In genomic region chrX:142966008-142966966, GRCm38 (mm10) we compare ENCODE assay signal across 8 mouse cellular contexts. TPM values are rescaled to one million over a fixed set of nuclear protein-coding genes. Genes with fewer than 3 reads are reported as not detected.
DNase-seq lines count a peak whose midpoint lies in the region; ATAC-seq and TF ChIP-seq lines count a peak whose summit lies in the region.

TSS of gene Ammecr1 (minus strand) at chrX:142966728.

- H3K4me2 ChIP-seq in intestine, postnatal 0 days (replicated peaks; ENCODE audit: low read depth): peak within 1 kb of the TSS; percentile 74
- peak within 1 kb of the TSS; percentile 51 for H3K4me2 ChIP-seq in limb, embryonic 11.5 days (ENCODE audit: low read depth, severe bottlenecking)
- H3K4me2 ChIP-seq in midbrain, embryonic 13.5 days (replicated peaks): peak within 1 kb of the TSS; percentile 71

- peak within 1 kb of the TSS; percentile 68 for H3K9ac ChIP-seq in intestine, postnatal 0 days (ENCODE audit: low read depth, low read length)
- H3K9ac ChIP-seq in limb, embryonic 11.5 days (ENCODE audit: low read length): peak within 1 kb of the TSS; percentile 85
- H3K9ac ChIP-seq in midbrain, embryonic 13.5 days (replicated peaks): peak within 1 kb of the TSS; percentile 74

- H3K27ac ChIP-seq in intestine, postnatal 0 days (ENCODE audit: low read depth, low read length): peak within 1 kb of the TSS; percentile 66; the same call in 1 of the 2 replicates
- H3K27ac ChIP-seq in limb, embryonic 11.5 days (replicated peaks; ENCODE audit: low read depth, low read length): peak within 1 kb of the TSS; percentile 84
- peak within 1 kb of the TSS; percentile 92 for H3K27ac ChIP-seq in midbrain, embryonic 13.5 days

- 17% methylated on average over 68 of the region's 112 CpGs for WGBS in intestine, postnatal 0 days
- WGBS in limb, embryonic 11.5 days: 11% methylated on average over 59 of the region's 112 CpGs
- WGBS in midbrain, embryonic 13.5 days: 16% methylated on average over 87 of the region's 112 CpGs

- H3K9me3 ChIP-seq in intestine, postnatal 0 days (ENCODE audit: control insufficient read depth): no peaks in the 10 kb centered on the region
- no peaks in the 10 kb centered on the region for H3K9me3 ChIP-seq in limb, embryonic 11.5 days (ENCODE audit: control insufficient read depth, low read length)
- H3K9me3 ChIP-seq in midbrain, embryonic 13.5 days: no peaks in the 10 kb centered on the region

- TF ChIP-seq CTCF in intestine, postnatal 0 days (IDR thresholded peaks at IDR 0.05; ENCODE audit: low read depth): no peak

- peak; percentile 68 for DNase-seq in layer of hippocampus, adult 11-12 months (ENCODE audit: low spot score)
- no peak for DNase-seq in layer of hippocampus, adult 9-10 months (ENCODE audit: low spot score)
- peak; percentile 76 for DNase-seq in embryo, embryonic 9.5 days (ENCODE audit: extremely low spot score)
- DNase-seq in gastrocnemius, postnatal 4 days (ENCODE audit: low spot score in 2 of 2): peak; percentile 54 to 68
- DNase-seq in limb, embryonic 11.5 days (ENCODE audit: low spot score): peak; percentile 80
- peak; percentile 65 for DNase-seq in spleen, adult 12 weeks (ENCODE audit: low spot score)

- peak within 1 kb of the TSS; percentile 66 for H3K4me3 ChIP-seq in intestine, postnatal 0 days (ENCODE audit: low read depth, low read length)
- H3K4me3 ChIP-seq in limb, embryonic 11.5 days (ENCODE audit: low read depth, low read length): peak within 1 kb of the TSS; percentile 68
- peak within 1 kb of the TSS; percentile 69 for H3K4me3 ChIP-seq in midbrain, embryonic 13.5 days (replicated peaks)

- H3K36me3 ChIP-seq in intestine, postnatal 0 days (ENCODE audit: control insufficient read depth, insufficient read depth): no peaks in the 10 kb centered on the region
- no peaks in the 10 kb centered on the region for H3K36me3 ChIP-seq in limb, embryonic 11.5 days (ENCODE audit: control insufficient read depth, insufficient read depth, low read length)
- no peaks in the 10 kb centered on the region for H3K36me3 ChIP-seq in midbrain, embryonic 13.5 days

- H3K4me1 ChIP-seq in intestine, postnatal 0 days (replicated peaks; ENCODE audit: control insufficient read depth, insufficient read depth, low read length): no peaks in the 10 kb centered on the region
- H3K4me1 ChIP-seq in limb, embryonic 11.5 days (ENCODE audit: control insufficient read depth, insufficient read depth, low read length): no peaks in the 10 kb centered on the region
- no peaks in the 10 kb centered on the region for H3K4me1 ChIP-seq in midbrain, embryonic 13.5 days (replicated peaks)

- no peaks in the 10 kb centered on the region for H3K27me3 ChIP-seq in intestine, postnatal 0 days (replicated peaks; ENCODE audit: control insufficient read depth, insufficient read depth, low read length)
- H3K27me3 ChIP-seq in limb, embryonic 11.5 days (ENCODE audit: control insufficient read depth, insufficient read depth, low read length): peaks cover 9% of the 10 kb centered on the region; the same call in 1 of the 2 replicates
- H3K27me3 ChIP-seq in midbrain, embryonic 13.5 days: peaks cover 34% of the 10 kb centered on the region

- ATAC-seq in intestine, postnatal 0 days: peak; percentile 97
- peak; percentile 85 for ATAC-seq in limb, embryonic 11.5 days (ENCODE audit: insufficient number of reproducible peaks, low FRiP score, low TSS enrichment, low read depth)
- peak; percentile 94 for ATAC-seq in midbrain, embryonic 13.5 days

RNA-seq across cellular contexts. Expression of gene Ammecr1, which starts in this region (rescaled TPM):
- 10 to 100 TPM; 21.1 to 21.2 TPM for total RNA-seq in gastrocnemius, postnatal 4 days (2021)
- polyA plus RNA-seq in intestine, postnatal 0 days (2015; fragmentation: Nextera tagmentation; extraction: Ambion mirVana): 4.0 and 4.8 TPM in 2 replicates
- 15.5 and 17.4 TPM in 2 replicates for polyA plus RNA-seq in limb, embryonic 11.5 days (2014; fragmentation: Nextera tagmentation; extraction: Ambion mirVana)
- 4.9 and 5.3 TPM in 2 replicates for polyA plus RNA-seq in midbrain, embryonic 13.5 days (2015; fragmentation: Nextera tagmentation; extraction: Ambion mirVana)
